Mouse (Mus musculus) skeletal muscle tissue, adult 2 months (tissue): ENCODE results near the gene Hlcs.
"Not testable (repeated sequence)": the region's sequence is repeated elsewhere in the genome, so short reads cannot be mapped to it uniquely, and the experiment has no call there.

Experiments used
- DNase-seq: peaks from one replicate; pipeline ENCODE4 v3.0.0-alpha.2; 2012; ENCODE audit warnings: low read depth, low spot score

Gene Hlcs

GRCm38 (mm10) chr16:94313229-94314030, at the start of gene Hlcs:
Gene Hlcs, minus strand, starts transcription at chr16:94313571.
- peak; percentile 98 for DNase-seq

- DNase-seq, result no peak
Observed at GRCm38 (mm10) chr16:94362174-94362873, 49.0 kb upstream of the Hlcs start.

GRCm38 (mm10) chr16:94360578-94361350, 47.4 kb upstream of the Hlcs start:
- DNase-seq, result peak; percentile 42

GRCm38 (mm10) chr16:94358091-94358490, 44.7 kb upstream of the Hlcs start:
- DNase-seq, result no peak

- DNase-seq, result no peak
Observed at GRCm38 (mm10) chr16:94356776-94357494, 43.6 kb upstream of the Hlcs start.

- DNase-seq, result no peak
Observed at GRCm38 (mm10) chr16:94356046-94356445, 42.7 kb upstream of the Hlcs start.

GRCm38 (mm10) chr16:94354450-94354849, 41.1 kb upstream of the Hlcs start:
- DNase-seq, result no peak

GRCm38 (mm10) chr16:94350287-94350677, 36.9 kb upstream of the Hlcs start:
- no peak for DNase-seq

- DNase-seq, result no peak
Observed at GRCm38 (mm10) chr16:94349588-94350286, 36.4 kb upstream of the Hlcs start.

- no peak for DNase-seq
Observed at GRCm38 (mm10) chr16:94348779-94349178, 35.4 kb upstream of the Hlcs start.

- no peak for DNase-seq
Observed at GRCm38 (mm10) chr16:94347080-94347731, 33.8 kb upstream of the Hlcs start.

- DNase-seq, result no peak
Observed at GRCm38 (mm10) chr16:94345733-94346132, 32.4 kb upstream of the Hlcs start.

GRCm38 (mm10) chr16:94339164-94340160, 26.1 kb upstream of the Hlcs start:
- not testable (repeated sequence) for DNase-seq

- DNase-seq, result no peak
Observed at GRCm38 (mm10) chr16:94335656-94336055, 22.3 kb upstream of the Hlcs start.

GRCm38 (mm10) chr16:94331886-94332252, 18.5 kb upstream of the Hlcs start:
- peak; percentile 51 for DNase-seq

GRCm38 (mm10) chr16:94331233-94331885, 18.0 kb upstream of the Hlcs start:
- no peak for DNase-seq

GRCm38 (mm10) chr16:94330429-94330828, 17.1 kb upstream of the Hlcs start:
- DNase-seq, result no peak
